Mouse (Mus musculus) urinary bladder, postnatal 25 days (tissue): ENCODE results near the gene Vsig8.

Source experiments
- DNase-seq: peaks from one replicate; pipeline ENCODE4 v3.0.0; 2022; ENCODE audit warnings: low spot score

The Vsig8 gene

DNA sequence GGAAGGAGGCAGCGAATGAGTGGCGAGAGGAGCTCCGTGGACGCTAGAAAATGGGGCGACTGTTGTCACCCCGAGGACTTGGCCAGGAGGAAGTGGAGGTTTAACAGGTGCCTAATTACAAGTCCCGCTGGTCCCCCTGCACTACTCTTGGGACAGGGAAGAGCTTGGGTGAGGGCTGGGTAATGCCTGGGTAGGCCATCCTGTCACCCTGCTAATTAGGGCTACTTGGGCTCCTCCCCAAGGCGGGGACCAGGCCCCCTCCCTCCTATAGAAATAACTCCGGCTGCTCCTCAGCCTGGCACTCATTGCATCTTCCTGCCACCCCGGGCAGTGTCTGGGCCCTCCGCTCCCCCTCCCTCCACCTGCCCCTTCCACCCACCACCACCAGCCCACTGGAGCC, at the start of gene Vsig8:
Gene Vsig8 (plus strand): TSS at position 301 of the 400 bp plus-strand sequence.
- DNase-seq = no peak

DNA sequence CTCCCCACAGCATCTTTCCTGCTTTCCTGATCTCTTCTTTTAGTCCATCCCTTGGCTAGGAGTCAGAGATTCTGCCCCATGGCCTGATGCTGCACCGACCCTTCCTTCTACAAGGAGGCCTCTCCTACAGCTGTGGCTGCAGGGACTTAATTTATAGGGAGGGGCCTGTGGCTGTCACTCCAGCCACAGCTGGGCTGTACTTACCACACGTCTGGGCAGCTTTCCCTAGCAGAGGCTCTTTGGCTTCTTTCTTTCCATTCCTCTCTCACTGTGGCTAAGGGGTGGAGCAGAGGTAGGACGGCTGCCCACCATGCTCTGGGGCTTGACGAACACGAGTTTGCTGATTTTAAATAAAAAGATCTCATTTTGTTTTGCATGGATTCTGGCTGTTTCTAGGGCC, 48.7 kb upstream of the Vsig8 start:
- DNase-seq = no peak

DNA sequence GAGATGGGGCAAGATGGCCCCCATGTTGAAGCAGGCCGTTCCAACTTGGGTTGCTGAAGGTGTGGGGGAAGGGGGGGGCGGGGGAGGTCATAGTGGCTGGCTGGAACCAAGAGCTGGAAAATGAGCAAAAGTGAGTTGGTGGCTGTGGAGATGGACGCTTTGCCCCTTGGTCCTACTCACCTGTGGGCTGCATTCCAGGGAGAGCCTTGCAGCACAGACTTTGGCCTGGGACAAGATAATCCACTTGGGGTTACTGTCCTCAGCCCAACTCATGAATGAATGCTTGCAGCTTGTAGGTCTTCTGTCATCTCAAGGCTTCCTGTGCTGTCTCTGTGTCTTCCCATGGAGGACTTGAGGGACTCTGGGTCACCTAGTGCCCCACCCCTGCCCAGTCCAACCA, 48.0 kb upstream of the Vsig8 start:
- no peak for DNase-seq

DNA sequence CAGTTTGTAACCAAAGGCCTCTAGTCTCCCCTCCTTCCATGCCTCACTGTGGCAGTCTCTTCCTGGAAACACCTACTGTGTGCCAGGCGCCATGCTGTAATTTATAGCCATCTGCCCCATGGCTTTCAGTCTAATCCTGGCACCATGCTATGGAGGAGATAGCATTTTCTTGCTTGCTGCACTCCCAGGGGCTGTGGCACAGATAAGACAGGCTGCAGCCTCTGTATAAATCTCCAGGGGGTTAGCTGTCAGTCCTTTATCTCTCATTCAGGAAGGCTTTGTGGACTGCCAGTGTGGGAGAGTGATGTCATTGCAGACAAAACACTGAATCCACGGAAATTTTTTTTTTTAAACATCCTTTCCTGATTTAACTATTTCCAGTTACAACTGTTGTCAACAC, 47.6 kb upstream of the Vsig8 start:
- DNase-seq = no peak

DNA sequence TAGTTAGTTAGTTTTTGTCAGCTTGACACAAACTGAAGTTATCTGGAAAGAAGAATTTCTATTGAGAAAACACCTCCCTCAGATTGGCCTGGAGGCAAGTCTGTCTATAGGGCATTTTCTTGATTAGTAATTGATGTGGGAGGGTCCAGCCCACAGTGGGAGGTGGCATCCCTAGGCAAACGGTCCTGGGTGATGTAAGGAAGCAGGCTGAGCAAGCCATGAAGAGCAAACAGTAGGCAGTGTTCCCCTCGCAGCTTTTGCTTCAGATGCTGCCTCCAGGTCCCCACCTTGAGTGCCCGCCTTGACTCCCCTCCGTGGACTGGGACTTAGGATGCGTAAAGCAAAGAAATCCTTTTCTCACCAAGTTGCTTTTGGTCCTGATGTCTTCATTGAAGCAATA, 46.5 kb upstream of the Vsig8 start:
- DNase-seq = no peak

DNA sequence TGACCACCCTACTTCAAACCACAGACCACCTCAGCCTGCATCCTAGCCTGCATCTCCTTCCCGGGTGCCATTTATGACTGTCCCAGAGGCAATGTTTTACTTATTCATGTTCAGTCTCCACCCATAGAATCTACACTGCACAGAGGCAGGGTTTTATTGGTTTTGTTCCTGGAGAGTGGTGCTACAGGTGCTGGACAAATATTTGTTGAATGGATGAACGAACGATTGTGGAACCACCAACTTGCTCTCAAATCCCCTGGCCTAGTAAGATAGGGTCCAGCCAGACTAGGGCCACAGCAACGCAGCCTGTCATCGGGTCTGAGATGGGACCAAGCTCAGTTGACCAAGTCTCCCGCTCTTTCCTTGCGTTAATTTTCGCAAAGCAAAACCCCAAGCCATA, 45.8 kb upstream of the Vsig8 start:
- DNase-seq = no peak

DNA sequence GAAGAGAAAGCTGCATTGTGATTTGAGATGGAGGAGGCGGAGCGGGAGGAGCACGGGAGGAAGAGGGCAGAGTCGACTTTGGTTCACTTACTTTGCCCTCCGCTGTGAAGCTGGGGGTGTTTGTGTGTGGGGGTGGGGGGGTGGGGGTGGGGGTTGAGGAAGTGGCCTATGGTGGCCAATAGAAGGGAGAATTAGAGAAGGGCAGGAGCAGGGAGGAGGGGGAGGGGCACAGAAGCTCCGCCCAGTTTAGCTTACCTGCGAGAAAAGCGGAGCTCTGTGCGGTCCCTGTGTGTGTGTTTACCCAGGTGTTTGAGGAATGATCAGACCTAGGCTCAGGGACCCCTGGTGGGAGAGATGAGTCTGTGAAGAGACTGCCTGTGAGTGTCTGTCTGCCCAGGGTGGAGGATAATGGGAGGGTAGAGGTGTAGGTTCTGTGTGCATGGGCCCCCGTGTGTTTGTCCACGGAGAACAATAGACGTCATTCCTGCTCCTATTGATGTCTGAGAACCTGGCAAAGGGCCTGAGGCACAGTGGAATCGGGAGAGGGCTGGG, 45.2 kb upstream of the Vsig8 start:
- no peak for DNase-seq

DNA sequence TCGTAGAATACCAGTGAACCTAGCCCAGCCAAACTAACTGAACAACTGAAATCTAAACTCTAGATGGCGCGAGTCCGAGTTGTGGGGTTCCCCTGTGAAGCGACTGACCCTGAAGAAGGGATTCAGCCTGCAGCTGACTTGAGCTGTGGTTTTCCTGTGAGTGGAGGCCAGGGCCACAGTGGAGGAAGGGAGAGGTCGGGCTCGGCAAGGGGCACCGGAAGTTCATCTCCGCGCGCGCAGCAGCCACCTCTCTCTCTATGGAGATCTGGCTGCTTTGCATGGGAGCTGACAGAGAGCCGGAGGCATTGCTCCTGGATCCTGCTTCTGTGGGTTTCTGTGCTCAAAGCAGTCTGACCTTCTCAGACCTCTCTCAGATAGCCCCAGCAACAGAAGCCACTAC, 42.8 kb upstream of the Vsig8 start:
- DNase-seq = no peak

DNA sequence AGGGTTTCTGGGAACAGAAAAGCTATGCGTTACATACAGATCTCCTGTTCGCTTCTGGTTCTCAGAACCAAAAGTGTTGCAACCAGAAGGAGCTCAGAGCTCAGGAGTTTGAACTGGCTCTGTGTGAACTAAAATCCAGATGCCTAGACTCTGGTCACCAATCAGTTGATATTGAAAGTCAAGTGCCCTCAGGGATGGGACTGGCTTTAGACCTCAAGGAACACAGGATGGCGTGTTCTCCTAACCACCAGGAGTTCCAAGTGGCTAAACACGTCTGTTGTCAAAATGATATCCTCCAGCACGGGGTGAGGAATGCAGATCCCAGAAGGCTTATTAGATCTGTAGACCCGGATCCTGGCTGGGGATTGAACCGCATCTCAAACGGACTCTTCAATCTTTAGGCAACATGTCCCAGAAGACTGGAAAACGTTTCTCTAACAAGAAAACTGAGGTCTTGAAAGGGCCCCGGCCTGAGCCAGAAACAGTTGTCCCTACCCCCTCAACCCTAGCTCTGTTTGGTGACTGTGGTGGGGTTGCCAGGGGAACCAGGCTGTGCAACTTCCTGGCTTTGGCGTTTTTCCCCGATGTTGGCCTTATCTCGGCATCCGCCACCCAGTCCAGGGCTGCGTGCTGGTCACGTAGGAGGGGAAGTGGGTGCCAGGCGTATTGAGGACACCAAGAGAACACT, 42.1 kb upstream of the Vsig8 start:
- DNase-seq = no peak

DNA sequence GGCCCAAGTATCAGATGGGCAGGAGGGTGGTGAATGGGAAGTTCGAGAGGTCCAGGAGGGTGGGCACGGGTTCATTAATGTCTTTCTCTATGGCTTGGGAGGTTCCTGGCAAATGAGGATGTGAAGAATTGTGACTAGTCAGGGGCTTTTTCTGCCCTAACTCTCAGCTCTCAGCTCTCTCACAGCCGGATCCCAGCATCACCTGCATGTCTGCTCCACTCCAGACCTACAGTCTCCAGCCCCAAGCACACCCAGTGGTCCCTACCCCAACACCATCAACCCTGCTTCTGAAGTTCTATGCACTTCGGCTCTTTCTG, 41.6 kb upstream of the Vsig8 start:
- DNase-seq = no peak

DNA sequence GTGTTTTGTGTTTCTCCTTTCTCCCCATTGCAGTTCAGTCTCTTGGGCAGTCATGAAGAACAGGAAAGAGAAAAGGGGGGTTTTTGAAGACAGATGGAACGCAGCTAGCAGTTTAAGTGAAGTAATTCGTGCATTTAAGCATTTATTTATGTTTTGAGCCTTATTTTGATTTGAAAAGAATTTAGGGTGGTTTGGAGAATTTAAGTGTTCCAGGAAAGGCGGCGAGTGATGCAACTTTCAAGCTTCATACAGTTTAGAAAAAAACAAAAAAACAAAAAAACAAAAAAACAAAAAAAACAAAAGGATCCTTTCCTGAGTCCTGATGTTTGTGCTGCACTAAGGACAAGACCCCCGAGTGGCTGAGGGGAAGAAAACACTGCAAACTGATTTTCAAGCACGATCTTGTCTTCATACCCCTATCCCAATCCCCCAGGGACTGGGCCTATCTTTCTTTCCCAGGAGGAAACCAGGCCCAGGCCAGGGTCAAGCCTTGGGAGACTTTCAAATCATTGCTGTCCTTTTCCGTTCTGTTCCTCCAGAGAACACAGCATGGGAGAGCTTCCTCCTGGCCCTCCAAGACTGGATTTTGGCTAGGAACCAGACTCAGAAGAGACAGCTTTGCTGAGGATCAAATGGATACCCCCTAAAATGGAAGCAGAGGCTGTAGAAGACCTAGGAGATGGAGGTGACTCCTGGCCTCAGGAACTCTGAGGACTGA, 41.0 kb upstream of the Vsig8 start:
- no peak for DNase-seq

DNA sequence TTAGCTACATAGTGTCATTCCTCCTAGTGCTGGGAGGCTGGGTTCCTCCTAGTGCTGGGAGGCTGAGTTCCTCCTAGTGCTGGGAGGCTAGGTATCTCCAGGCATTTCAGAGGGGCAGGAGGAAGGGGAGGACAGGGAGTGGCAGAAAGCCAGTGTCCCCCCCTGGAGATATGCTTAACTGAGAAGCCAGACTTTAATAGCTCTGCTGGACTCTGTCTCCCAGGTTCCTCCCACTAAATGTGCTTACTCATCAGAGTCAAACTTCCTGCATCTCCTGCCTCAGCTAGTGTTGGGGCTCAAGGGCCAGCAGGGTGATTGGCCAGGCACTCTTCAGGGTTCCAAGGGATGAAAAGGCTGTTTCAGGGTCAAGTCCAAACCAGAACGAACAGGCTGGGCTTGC, 40.3 kb upstream of the Vsig8 start:
- no peak for DNase-seq

DNA sequence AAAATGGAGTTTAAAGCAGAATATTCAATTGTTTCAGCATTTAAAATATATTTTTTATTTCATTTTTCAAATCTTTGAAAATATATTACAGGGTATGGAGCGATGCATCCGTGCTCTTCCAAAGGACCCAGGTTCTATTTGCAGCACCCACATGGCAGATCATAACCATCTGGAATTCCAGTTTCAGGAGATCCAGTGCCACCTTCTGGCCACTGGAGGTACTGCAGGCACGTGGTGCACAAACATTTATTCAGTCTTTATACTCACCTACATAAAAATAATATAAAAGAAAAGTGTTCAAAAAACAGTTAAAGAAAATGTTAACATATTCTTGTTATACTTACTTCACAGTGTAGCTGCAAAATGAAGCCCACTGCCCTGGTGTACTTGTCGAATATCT, 37.7 kb upstream of the Vsig8 start:
- DNase-seq = no peak

DNA sequence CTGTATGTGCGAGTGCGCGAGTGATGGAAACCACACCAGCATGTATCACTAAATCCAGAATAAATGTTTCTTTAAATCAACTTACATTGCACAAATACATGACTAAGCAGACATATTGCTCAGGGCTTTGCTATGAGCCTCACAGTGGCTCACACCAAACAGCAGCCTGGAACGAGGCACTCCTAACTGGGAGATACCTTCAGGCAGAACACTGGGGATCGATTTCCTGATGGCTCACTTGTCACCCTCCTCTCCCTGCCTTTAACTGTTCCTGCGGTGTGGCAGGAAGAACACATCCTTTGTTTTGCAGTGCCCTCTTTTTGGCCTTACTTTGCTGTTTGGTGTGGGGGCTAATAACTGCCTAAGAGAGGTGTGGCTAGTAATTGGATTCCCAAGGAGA, 36.1 kb upstream of the Vsig8 start:
- DNase-seq = no peak

DNA sequence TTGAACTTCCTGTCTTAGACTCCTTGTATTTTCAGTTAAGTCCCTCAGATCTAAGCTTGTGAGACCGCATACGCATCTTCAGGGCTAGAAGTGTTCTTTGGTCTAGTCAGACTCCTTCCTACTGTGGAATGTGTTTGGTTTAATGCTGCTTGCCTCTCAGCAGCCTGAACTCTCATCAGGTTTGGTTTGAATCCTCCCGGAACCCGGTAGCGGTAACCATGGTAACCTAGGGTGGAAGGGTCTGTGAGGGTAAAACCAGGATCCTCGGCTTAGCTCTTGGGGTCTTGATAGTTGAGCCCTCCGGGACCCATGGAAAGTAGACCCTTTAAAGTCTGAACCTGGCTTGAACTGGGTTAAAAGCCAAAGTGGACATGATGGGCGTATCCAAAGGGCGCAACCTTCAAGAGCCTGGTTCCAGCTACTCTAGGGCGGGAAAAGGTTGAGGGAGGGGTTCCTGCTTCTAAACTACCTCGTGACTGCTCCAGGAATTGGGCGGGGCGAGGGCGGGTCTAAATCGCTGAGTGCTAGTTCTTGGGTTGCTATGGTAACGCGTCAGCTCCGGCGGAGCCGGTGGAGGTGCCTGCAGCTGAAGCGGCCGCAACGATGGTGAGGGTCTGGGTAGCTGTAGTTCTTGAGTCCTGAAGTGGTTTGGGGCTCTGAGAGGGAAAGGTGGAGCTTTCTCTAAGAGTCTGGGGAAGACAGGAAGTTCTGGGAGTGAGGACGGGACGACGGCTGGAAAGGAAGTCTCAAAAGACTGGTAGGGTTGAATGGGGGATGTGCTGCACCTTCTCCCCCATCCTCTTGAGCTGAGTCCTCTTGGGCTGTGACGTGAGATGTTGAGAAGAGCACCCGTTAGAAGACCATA, 34.9 kb upstream of the Vsig8 start, which contains the start of gene Cfap45:
Gene Cfap45 (plus strand): TSS at position 226 of the 865 bp plus-strand sequence.
- DNase-seq = peak; percentile 66

DNA sequence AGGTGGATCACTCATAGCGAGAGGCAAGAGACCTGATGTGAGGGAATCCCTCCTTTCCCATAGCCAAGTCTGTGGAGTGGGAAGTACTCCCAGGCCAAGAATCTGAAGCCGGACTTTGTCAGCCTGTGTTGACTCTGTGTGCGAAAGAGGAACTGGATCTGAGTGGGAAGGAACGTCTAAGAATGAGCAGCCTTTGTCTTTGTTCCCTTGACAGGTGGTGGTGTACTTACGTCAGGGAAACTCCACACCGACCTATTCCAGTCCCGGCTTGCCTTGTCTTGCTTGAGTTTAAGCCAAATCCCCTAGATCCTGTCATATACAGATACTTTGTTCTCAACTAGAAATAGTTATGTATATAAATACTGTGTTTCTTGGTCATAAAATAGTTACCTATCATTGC, 33.2 kb upstream of the Vsig8 start:
- DNase-seq = no peak

DNA sequence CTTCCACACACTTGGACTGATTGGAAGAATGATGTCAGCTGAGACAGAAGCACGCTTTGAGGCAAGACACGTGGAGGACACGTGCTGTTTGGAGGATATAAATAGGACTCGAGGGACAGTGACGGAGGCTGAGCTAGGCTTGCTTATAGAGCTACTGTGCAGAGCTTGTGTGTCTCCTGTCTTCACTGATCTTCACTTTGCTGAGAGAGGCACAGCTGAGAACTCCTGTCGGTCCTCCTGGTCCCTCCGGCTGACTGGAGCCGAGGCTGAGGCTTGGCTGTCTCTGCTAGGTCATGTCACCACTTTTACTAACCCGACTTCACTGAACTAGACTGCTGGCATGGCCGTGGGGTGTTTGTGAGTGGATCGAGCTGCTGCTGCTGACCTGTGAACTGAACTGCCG, 32.0 kb upstream of the Vsig8 start:
- DNase-seq = no peak

DNA sequence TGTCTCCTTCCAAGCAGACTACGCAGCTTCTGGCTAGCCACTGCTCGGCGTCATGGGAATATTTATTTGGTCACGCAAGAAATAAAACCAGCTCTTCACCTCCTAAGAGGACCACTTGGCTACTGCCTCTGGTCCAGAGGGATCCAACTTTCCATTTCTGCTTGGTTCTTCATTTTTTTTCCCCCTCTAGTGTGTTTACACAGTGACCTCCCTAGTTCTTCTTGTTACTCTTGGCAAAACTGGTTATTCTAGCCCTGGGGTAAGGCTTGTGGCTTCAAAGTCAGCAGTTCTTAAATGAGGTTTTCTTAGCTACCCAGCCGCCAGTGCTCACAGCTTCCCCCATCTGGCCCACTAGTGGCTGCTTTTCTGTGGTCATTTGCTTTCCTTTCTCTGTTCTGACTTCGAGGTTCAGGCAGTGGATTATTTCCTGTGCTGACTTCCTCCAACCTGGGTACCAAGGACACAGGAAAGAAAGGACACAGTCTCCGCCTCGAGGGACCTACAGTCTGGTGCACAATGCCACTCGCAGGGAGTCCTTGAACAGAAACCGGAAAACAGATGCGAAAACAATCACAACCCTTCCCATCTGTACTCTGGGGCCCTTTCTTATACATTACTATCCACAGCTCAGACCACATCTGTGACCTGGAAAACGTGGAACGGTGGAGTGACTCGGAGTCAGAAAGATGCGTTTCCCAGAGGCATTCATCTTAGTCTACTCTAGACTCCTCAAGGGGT, 30.5 kb upstream of the Vsig8 start:
- DNase-seq = no peak

DNA sequence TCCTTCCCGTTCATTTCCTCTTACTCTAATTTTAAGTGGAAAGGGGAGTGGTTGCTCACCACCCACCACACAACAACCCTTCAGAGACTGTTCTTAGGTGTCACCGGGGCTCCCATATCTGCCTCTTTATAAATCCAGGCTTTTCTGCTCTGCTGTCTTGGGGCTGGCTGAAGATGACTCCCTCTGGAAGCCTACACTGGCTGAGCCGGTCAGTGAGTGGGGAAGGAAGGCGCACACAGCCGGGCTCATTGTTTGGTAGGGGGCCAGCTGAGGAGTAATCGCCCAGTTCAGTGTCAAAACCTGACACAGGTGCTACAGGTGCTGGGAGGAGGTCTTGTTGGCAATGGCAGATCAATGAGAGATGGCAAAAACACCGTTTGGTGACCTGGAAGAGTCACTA, 29.8 kb upstream of the Vsig8 start:
- no peak for DNase-seq

DNA sequence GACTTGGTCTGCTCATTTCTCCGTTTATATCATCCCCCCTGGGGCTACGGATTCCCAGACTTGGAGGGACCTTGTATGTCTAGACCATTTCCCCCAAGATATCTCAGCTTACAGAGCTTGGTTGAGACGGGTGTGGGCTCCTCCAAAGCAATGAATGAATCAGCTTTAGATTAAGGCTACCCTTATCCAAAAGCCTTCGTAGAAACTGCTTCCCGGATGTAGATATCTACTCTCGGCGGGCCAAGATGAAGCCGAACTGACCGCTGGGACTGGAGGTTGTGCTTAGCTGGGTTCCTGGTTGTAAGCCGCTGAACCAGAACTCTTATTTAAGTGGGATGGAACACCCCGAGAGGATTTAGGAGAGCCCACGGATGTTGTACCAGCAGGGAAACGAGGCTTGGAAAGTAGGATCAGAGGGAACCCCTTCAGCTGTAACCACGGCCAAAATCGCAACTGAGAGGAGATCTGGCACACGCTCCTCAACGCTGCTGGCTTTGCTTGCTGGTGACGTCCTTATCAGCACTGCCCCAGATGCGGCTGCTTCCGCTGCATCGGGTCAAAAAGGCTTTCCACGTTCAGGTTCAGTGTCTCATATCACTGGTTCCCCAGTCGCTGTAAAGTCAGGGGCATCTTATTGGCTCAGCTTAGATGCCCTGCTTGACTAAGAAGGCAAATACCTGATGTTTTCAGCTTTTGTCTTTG, 29.2 kb upstream of the Vsig8 start:
- DNase-seq = no peak

DNA sequence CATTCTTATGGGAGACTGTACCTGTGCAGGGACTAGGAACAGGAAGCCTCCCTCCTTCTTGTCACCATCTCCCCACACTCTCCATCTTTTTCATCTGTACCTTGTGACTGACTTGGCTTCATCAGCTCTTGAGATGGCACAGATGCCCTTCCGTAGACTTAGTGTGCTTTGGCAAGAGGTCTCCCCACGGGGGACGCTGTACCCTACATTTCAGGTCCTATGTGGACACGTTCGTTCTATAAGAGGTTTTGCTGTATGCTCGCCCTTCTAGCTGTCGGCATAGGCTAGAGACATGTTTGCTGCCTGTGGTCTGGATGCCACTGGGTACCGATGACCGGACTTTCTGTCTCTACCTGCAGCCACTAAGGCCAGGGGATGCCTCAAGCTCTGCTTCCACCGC, 28.3 kb upstream of the Vsig8 start:
- no peak for DNase-seq

DNA sequence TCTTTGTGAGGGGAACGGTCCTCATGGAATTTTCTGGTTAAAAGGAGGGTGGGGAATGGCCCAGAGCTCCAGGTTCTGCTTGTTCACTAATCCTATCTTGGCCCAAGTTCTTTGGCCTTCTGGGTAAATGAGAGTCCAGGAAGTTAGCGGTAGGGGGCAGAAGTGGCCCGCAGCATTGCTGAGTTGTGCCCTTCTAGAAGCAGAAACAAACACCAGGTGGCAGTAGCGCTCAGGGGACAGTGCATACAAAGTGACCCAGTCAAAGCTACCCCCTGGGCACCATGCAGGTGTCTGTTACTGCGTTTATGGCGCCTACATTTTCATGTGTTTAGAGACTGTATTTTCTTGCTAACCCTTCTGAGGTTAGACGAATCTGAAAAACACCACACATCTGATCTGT, 27.0 kb upstream of the Vsig8 start:
- peak; percentile 92 for DNase-seq
